8 mouse cellular contexts compared by ENCODE assay signal in genomic region chr11:79908600-79909483, GRCm38 (mm10). TPM values are rescaled to one million over a fixed set of nuclear protein-coding genes. Genes with fewer than 3 reads are reported as not detected.
A peak's percentile ranks its signal among the peaks of the same experiment; 100 is the strongest.
DNase-seq lines count a peak whose midpoint lies in the region; ATAC-seq and TF ChIP-seq lines count a peak whose summit lies in the region.

No protein-coding gene starts in this region.

- peak overlapping the region; percentile 33 for H3K4me2 ChIP-seq in embryonic facial prominence, embryonic 13.5 days
- H3K4me2 ChIP-seq in hindbrain, postnatal 0 days (ENCODE audit: low read depth, low read length) = no peak overlapping the region
- no peak overlapping the region for H3K4me2 ChIP-seq in neural tube, embryonic 14.5 days (ENCODE audit: low read depth, low read length)

- no peak overlapping the region for H3K4me3 ChIP-seq in embryonic facial prominence, embryonic 13.5 days
- no peak overlapping the region for H3K4me3 ChIP-seq in hindbrain, postnatal 0 days (ENCODE audit: low read length)
- H3K4me3 ChIP-seq in neural tube, embryonic 14.5 days (ENCODE audit: low read depth, low read length) = no peak overlapping the region
- H3K4me3 ChIP-seq in heart, embryonic 10.5 days = no peak overlapping the region

- no peak for TF ChIP-seq CTCF in hindbrain, postnatal 0 days (IDR thresholded peaks at IDR 0.05; ENCODE audit: low read depth)

- ATAC-seq in embryonic facial prominence, embryonic 13.5 days (ENCODE audit: insufficient number of reproducible peaks, insufficient read depth, low FRiP score, low TSS enrichment, low read depth) = peak; percentile 77
- ATAC-seq in hindbrain, postnatal 0 days = peak; percentile 88
- no peak; the same call in 1 of the 2 replicates for ATAC-seq in neural tube, embryonic 14.5 days (ENCODE audit: low read depth)
- no peak for ATAC-seq in granulocyte monocyte progenitor cell, adult 5-6 weeks (replicated peaks; ENCODE audit: poor library complexity, severe bottlenecking)

- H3K9ac ChIP-seq in embryonic facial prominence, embryonic 13.5 days = no peak overlapping the region
- no peak overlapping the region for H3K9ac ChIP-seq in hindbrain, postnatal 0 days (replicated peaks; ENCODE audit: low read length)
- H3K9ac ChIP-seq in neural tube, embryonic 14.5 days (replicated peaks; ENCODE audit: low read depth, low read length) = no peak overlapping the region

- H3K9me3 ChIP-seq in embryonic facial prominence, embryonic 13.5 days = no peaks in the 10 kb centered on the region
- H3K9me3 ChIP-seq in hindbrain, postnatal 0 days (ENCODE audit: low read length) = no peaks in the 10 kb centered on the region
- H3K9me3 ChIP-seq in neural tube, embryonic 14.5 days (ENCODE audit: control insufficient read depth, low read length) = no peaks in the 10 kb centered on the region
- H3K9me3 ChIP-seq in heart, embryonic 10.5 days = no peaks in the 10 kb centered on the region

- peak overlapping the region; percentile 39; the same call in 1 of the 2 replicates for H3K27ac ChIP-seq in embryonic facial prominence, embryonic 13.5 days
- peak overlapping the region; percentile 51; the same call in 1 of the 2 replicates for H3K27ac ChIP-seq in hindbrain, postnatal 0 days
- H3K27ac ChIP-seq in neural tube, embryonic 14.5 days (ENCODE audit: low read depth, low read length) = peak overlapping the region; percentile 28; the same call in 1 of the 2 replicates
- no peak overlapping the region for H3K27ac ChIP-seq in heart, embryonic 10.5 days

- no peaks in the 10 kb centered on the region for H3K27me3 ChIP-seq in embryonic facial prominence, embryonic 13.5 days
- no peaks in the 10 kb centered on the region for H3K27me3 ChIP-seq in hindbrain, postnatal 0 days (ENCODE audit: insufficient read depth, low read length)
- no peaks in the 10 kb centered on the region for H3K27me3 ChIP-seq in neural tube, embryonic 14.5 days (ENCODE audit: control insufficient read depth, insufficient read depth, low read length)
- no peaks in the 10 kb centered on the region for H3K27me3 ChIP-seq in heart, embryonic 10.5 days (ENCODE audit: insufficient read depth, poor library complexity, severe bottlenecking)

- 43% methylated on average over 14 of the region's 14 CpGs for WGBS in embryonic facial prominence, embryonic 13.5 days
- 49% methylated on average over 14 of the region's 14 CpGs for WGBS in hindbrain, postnatal 0 days
- WGBS in neural tube, embryonic 14.5 days = 56% methylated on average over 14 of the region's 14 CpGs
- WGBS in heart, embryonic 10.5 days = 74% methylated on average over 14 of the region's 14 CpGs

- peaks cover 20% of the 10 kb centered on the region for H3K4me1 ChIP-seq in embryonic facial prominence, embryonic 13.5 days
- H3K4me1 ChIP-seq in hindbrain, postnatal 0 days (ENCODE audit: insufficient read depth, low read length) = no peaks in the 10 kb centered on the region
- no peaks in the 10 kb centered on the region for H3K4me1 ChIP-seq in neural tube, embryonic 14.5 days (ENCODE audit: control insufficient read depth, insufficient read depth, low read length)
- H3K4me1 ChIP-seq in heart, embryonic 10.5 days = peaks cover 11% of the 10 kb centered on the region; the same call in 1 of the 2 replicates

- DNase-seq in kidney, postnatal 4 days = peak; percentile 28 to 41
- no peak for DNase-seq in kidney, postnatal 25 days
- peak; percentile 44 for DNase-seq in adipocyte (ENCODE audit: low spot score)
- DNase-seq in hindbrain, postnatal 0 days (ENCODE audit: low spot score) = peak; percentile 87
- no peak for DNase-seq in heart, embryonic 10.5 days (ENCODE audit: low spot score)

- no peaks in the 10 kb centered on the region for H3K36me3 ChIP-seq in embryonic facial prominence, embryonic 13.5 days
- H3K36me3 ChIP-seq in hindbrain, postnatal 0 days (ENCODE audit: insufficient read depth, low read length) = no peaks in the 10 kb centered on the region
- H3K36me3 ChIP-seq in neural tube, embryonic 14.5 days (ENCODE audit: control insufficient read depth, insufficient read depth, low read length) = no peaks in the 10 kb centered on the region
- H3K36me3 ChIP-seq in heart, embryonic 10.5 days = no peaks in the 10 kb centered on the region

RNA-seq across cellular contexts. Expression of gene Utp6, which starts 53.3 kb away (rescaled TPM):
- polyA plus RNA-seq in embryonic facial prominence, embryonic 13.5 days (2015; fragmentation: Nextera tagmentation; extraction: Ambion mirVana) = 61.3 and 64.6 TPM in 2 replicates
- total RNA-seq in hindbrain, postnatal 0 days (2014; rRNA removed) = 16.8 and 17.0 TPM in 2 replicates
- 24.2 and 29.6 TPM in 2 replicates for polyA plus RNA-seq in hindbrain, postnatal 0 days (2015; fragmentation: Nextera tagmentation; extraction: Ambion mirVana)
- polyA plus RNA-seq in neural tube, embryonic 14.5 days (2014; fragmentation: Nextera tagmentation; extraction: Ambion mirVana) = 42.8 and 55.6 TPM in 2 replicates
- 45.4 and 52.5 TPM in 2 replicates for total RNA-seq in granulocyte monocyte progenitor cell, adult 5-6 weeks (2014; fragmentation: Nextera tagmentation)
- total RNA-seq in granulocyte monocyte progenitor cell, adult 5-6 weeks (2017) = 102 and 105 TPM in 2 replicates
- 42.0 and 49.5 TPM in 2 replicates for polyA plus RNA-seq in heart, embryonic 10.5 days (2016; fragmentation: Nextera tagmentation; extraction: Ambion mirVana)

Comparison
In these comparisons a context has a peak if more than half of its experiments do, and no peak if none do; other contexts are left out.
1. DNase-seq: peak in kidney, postnatal 4 days (2 of 2), adipocyte (single experiment) and hindbrain, postnatal 0 days (single experiment); none in kidney, postnatal 25 days (0 of 2) and heart, embryonic 10.5 days (single experiment).
2. ATAC-seq: peak in embryonic facial prominence, embryonic 13.5 days (single experiment) and hindbrain, postnatal 0 days (single experiment); none in neural tube, embryonic 14.5 days (single experiment) and granulocyte monocyte progenitor cell, adult 5-6 weeks (single experiment).